Mouse (Mus musculus): Measurements from ENCODE around the gene Ndufb2. TPM values are rescaled to one million over a fixed set of nuclear protein-coding genes. Genes with fewer than 3 reads are reported as not detected.

The Ndufb2 gene
- polyA plus RNA-seq, 1 experiment from 2014 or later = 582 TPM

Other genes with a start within 250 kb of the Ndufb2 start
- 52.6 and 53.1 TPM in 2 replicates for gene Slc37a3, start 214.9 kb upstream of the Ndufb2 start, polyA plus RNA-seq (2015; fragmentation: Nextera tagmentation; extraction: Ambion mirVana)
- 0.09 and 1.9 TPM in 2 replicates for gene Rab19, start 211.4 kb upstream of the Ndufb2 start, polyA plus RNA-seq (2015; fragmentation: Nextera tagmentation; extraction: Ambion mirVana)
- 203 and 231 TPM in 2 replicates for gene Mkrn1, start 172.1 kb upstream of the Ndufb2 start, polyA plus RNA-seq (2015; fragmentation: Nextera tagmentation; extraction: Ambion mirVana)
- 14.8 and 15.0 TPM in 2 replicates for gene Dennd2a, start 34.7 kb upstream of the Ndufb2 start, polyA plus RNA-seq (2015; fragmentation: Nextera tagmentation; extraction: Ambion mirVana)
- 44.8 and 45.3 TPM in 2 replicates for gene Adck2, start 18.7 kb upstream of the Ndufb2 start, polyA plus RNA-seq (2015; fragmentation: Nextera tagmentation; extraction: Ambion mirVana)
- gene Gm42420, start 6.8 kb upstream of the Ndufb2 start, polyA plus RNA-seq (2015; fragmentation: Nextera tagmentation; extraction: Ambion mirVana) = 2.0 and 3.5 TPM in 2 replicates
- gene Braf, start 132.9 kb downstream of the Ndufb2 start, polyA plus RNA-seq (2015; fragmentation: Nextera tagmentation; extraction: Ambion mirVana) = 22.5 and 26.0 TPM in 2 replicates
- 170 and 195 TPM in 2 replicates for gene Mrps33, start 218.4 kb downstream of the Ndufb2 start, polyA plus RNA-seq (2015; fragmentation: Nextera tagmentation; extraction: Ambion mirVana)